Mouse (Mus musculus) cerebellum, adult 2 months (tissue): Measurements from ENCODE around the gene Zfp697. TPM values are rescaled to one million over a fixed set of nuclear protein-coding genes. Genes with fewer than 3 reads are reported as not detected.
"Not testable (repeated sequence)": the region's sequence is repeated elsewhere in the genome, so short reads cannot be mapped to it uniquely, and the experiment has no call there.

ENCODE experiments used
- DNase-seq, 2 experiments: peaks; one replicate each; pipeline ENCODE4 v3.0.0; 2021
- H3K27ac ChIP-seq: fragments of 200-500 bp; 2 replicates; pipeline ENCODE4 v1.5.1; 2012; ENCODE audit warnings: low read length, control low read depth, inconsistent platforms; ENCODE audit not compliant: insufficient read depth
- H3K27me3 ChIP-seq: fragments of 200-500 bp; 2 replicates; pipeline ENCODE4 v1.6.1; 2012; ENCODE audit warnings: inconsistent platforms, mild to moderate bottlenecking, low read length, moderate library complexity; ENCODE audit not compliant: control insufficient read depth, insufficient read depth
- H3K4me1 ChIP-seq: fragments of 200-500 bp; 2 replicates; pipeline ENCODE4 v1.6.1; 2011; ENCODE audit warnings: low read length; ENCODE audit not compliant: control insufficient read depth, insufficient read depth
- H3K4me3 ChIP-seq: fragments of 200-500 bp; replicated peaks from 2 replicates; pipeline ENCODE3; 2011; ENCODE audit warnings: mild to moderate bottlenecking, low read depth, low read length, control low read depth; ENCODE audit not compliant: insufficient read depth
- CTCF ChIP-seq: fragments of 200-500 bp; IDR thresholded peaks from 2 replicates; pipeline ENCODE4 v1.5.1; 2011; ENCODE audit warnings: low read depth, mild to moderate bottlenecking, control low read depth, low read length, moderate library complexity, borderline replicate concordance; ENCODE audit not compliant: insufficient read depth
- POLR2A ChIP-seq: fragments of 200-500 bp; IDR thresholded peaks from 2 replicates; pipeline ENCODE4 v1.6.1; 2011; ENCODE audit warnings: low read length, control low read depth, borderline replicate concordance; ENCODE audit not compliant: insufficient read depth
- WGBS: fragments of 180-500 bp; shearing (Covaris S2); methylation state at CpG from one replicate; pipeline ENCODE4 v1.1.7; 2018; 5-methylcytosine and 5-hydroxymethylcytosine counted together
- polyA plus RNA-seq: library from polyadenylated mRNA; depleted of rRNA; stranded (reverse); fragments of >200 nt; gene quantifications from 2 replicates; pipeline ENCODE4 v1.2.3, GENCODE M21; 2012

The Zfp697 gene
- polyA plus RNA-seq, 1 experiment, result 7.7 TPM

GRCm38 (mm10) chr3:98410619-98411580, 28.6 kb downstream of the Zfp697 start:
- not testable (repeated sequence) for DNase-seq, H3K4me3 ChIP-seq, H3K27me3 ChIP-seq, H3K27ac ChIP-seq, H3K4me1 ChIP-seq
- 58% methylated on average over 18 of the region's 27 CpGs for WGBS

- Histone ChIP-seq H3K27me3 (no peaks in the 10 kb centered on the region), H3K4me1 (peaks cover 12% of the 10 kb centered on the region), H3K4me3 (no peak overlapping the region), H3K27ac (no peak overlapping the region)
- no peak for DNase-seq
- TF ChIP-seq CTCF (no peak), POLR2A (no peak)
- 89% methylated on average over 2 of the region's 2 CpGs for WGBS
Observed at GRCm38 (mm10) chr3:98413733-98414132, 31.5 kb downstream of the Zfp697 start.

- H3K4me1 ChIP-seq, result peaks cover 12% of the 10 kb centered on the region
- no peak for DNase-seq
- TF ChIP-seq CTCF (no peak), POLR2A (no peak)
- WGBS, result 94% methylated on average over 3 of the region's 3 CpGs
- no peaks in the 10 kb centered on the region for H3K27me3 ChIP-seq
- H3K27ac ChIP-seq, result no peak overlapping the region
- H3K4me3 ChIP-seq, result no peak overlapping the region
Observed at GRCm38 (mm10) chr3:98414296-98414695, 32.0 kb downstream of the Zfp697 start.

DNA sequence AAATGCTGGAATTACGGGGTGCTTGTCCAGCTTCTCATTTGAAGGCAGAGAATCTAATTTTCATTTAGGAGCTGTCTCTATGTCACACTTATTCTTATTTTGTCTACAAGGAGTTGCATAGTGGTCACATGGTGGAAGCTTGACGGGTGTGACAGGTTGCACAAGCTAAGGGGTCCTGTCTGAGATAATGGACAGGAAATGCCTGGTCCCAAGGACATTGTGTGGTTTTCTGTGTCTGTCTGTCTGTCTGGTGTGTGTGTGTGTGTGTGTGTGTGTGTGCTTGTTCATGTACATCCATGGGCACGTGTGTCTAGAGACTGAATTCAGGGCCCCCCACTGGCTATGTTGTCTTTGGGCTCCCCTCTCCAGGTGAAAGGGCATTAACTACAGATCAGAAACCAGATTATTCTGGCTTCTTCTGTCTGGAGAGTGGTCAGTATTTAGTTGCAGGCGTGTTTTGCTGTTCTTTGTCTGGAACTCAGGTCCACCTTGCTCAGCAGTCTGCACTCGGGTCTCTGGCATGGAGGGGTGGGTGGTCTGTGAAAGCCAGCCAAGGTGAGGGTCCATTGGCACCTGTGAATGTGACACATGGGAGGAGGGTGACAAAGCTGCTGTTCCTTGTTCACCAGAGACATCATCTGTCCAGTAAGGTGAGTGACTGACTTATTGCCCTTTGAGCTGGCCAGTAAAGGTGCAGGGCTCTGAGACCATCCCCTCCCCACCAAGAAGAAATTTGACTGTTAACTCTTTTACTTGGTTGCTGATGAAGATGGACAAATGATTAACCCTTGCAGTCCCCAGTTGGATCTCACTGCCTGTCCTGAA, 34.4 kb downstream of the Zfp697 start:
- no peak for TF ChIP-seq POLR2A
- TF ChIP-seq CTCF, result no peak
- H3K4me1 ChIP-seq, result peaks cover 12% of the 10 kb centered on the region
- 75% methylated on average over 5 of the region's 5 CpGs for WGBS
- no peak overlapping the region for H3K4me3 ChIP-seq
- H3K27me3 ChIP-seq, result no peaks in the 10 kb centered on the region
- no peak for DNase-seq
- H3K27ac ChIP-seq, result no peak overlapping the region

- Histone ChIP-seq H3K4me3 (no peak overlapping the region), H3K27ac (no peak overlapping the region), H3K4me1 (peaks cover 12% of the 10 kb centered on the region), H3K27me3 (no peaks in the 10 kb centered on the region)
- TF ChIP-seq POLR2A (no peak), CTCF (no peak)
- 6% methylated on average over 4 of the region's 4 CpGs for WGBS
- peak; percentile 85 to 92 for DNase-seq
Observed at GRCm38 (mm10) chr3:98417328-98417727, 35.1 kb downstream of the Zfp697 start.

GRCm38 (mm10) chr3:98418991-98419785, 36.9 kb downstream of the Zfp697 start:
- no peak overlapping the region for H3K4me3 ChIP-seq
- no peak for DNase-seq
- TF ChIP-seq CTCF (no peak), POLR2A (no peak)
- 94% methylated on average over 6 of the region's 6 CpGs for WGBS
- no peak overlapping the region for H3K27ac ChIP-seq
- no peaks in the 10 kb centered on the region for H3K27me3 ChIP-seq
- H3K4me1 ChIP-seq, result peaks cover 12% of the 10 kb centered on the region

GRCm38 (mm10) chr3:98419786-98420070, 37.5 kb downstream of the Zfp697 start:
- DNase-seq, result no peak
- Histone ChIP-seq H3K27ac (no peak overlapping the region), H3K4me1 (peaks cover 12% of the 10 kb centered on the region), H3K4me3 (no peak overlapping the region), H3K27me3 (no peaks in the 10 kb centered on the region)
- TF ChIP-seq POLR2A (no peak), CTCF (no peak)
- 62% methylated on average over 4 of the region's 4 CpGs for WGBS

DNA sequence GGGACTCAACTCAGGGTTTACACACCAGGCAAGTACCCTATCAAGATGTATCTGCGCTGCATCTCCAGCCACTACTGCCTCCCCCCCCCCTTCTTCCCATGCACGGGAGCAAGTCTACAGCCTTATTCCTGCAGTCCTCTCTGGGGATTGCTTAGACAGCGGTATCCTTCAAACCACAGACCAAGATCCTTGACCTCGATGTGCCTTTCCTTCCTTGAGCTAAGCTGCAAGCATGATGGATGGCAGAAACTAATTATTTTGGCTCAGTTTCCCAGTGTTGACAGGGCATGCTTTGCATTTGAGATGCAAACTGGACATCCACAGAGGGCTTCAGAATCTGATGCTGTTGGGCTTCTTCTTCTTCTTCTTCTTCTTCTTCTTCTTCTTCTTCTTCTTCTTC, 40.7 kb downstream of the Zfp697 start:
- Histone ChIP-seq H3K4me1 (peaks cover 1% of the 10 kb centered on the region; the same call in 1 of the 2 replicates), H3K27ac (no peak overlapping the region), H3K4me3 (no peak overlapping the region), H3K27me3 (no peaks in the 10 kb centered on the region)
- 94% methylated on average over 4 of the region's 4 CpGs for WGBS
- no peak for DNase-seq
- TF ChIP-seq CTCF, result no peak
- no peak for TF ChIP-seq POLR2A
